Mouse (Mus musculus): ENCODE data around the gene Cdsn. TPM values are rescaled to one million over a fixed set of nuclear protein-coding genes. Genes with fewer than 3 reads are reported as not detected.
A peak's percentile ranks its signal among the peaks of the same experiment; 100 is the strongest.

The Cdsn gene
- total and polyA plus RNA-seq, 2 experiments from 2014 or later = 0.23 to 0.48 TPM

DNA sequence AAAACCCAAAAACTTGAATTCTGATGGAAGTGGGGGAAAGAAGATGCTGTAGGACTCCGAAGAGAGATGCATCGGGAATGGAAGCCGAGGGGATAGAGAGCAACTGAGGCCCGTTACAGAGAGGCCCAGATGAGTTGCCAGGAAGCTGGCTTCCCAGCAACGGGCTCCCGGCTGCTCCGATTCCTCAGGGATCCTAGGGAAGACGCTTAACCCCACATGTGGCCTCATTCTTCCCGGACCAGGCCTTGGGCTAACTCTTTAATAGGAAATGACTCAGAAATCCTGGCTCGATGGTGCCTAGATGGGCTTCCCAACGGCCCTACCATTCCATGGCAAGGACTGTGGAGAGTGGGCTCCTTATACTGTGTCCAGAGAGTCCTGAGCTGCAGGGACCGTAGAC, 34.4 kb upstream of the Cdsn start:
- H3K36me3 ChIP-seq (replicated peaks; ENCODE audit: control insufficient read depth, insufficient read depth, low read length) = peaks cover 12% of the 10 kb centered on the region; the same call in 1 of the 2 replicates
- TF ChIP-seq CTCF (IDR thresholded peaks at IDR 0.05; ENCODE audit: low read depth) = no peak
- no peak for TF ChIP-seq EP300 (IDR thresholded peaks at IDR 0.05; ENCODE audit: low read depth)
- no peaks in the 10 kb centered on the region for H3K9me3 ChIP-seq (replicated peaks; ENCODE audit: control insufficient read depth, low read length)
- 7% methylated on average over 12 of the region's 12 CpGs for WGBS
- peak overlapping the region; percentile 52 for H3K27ac ChIP-seq (ENCODE audit: low read depth)
- H3K4me2 ChIP-seq (ENCODE audit: low read depth, low read length) = peak overlapping the region; percentile 84
- ATAC-seq (ENCODE audit: insufficient read depth, low read depth) (no peak), DNase-seq (ENCODE audit: low spot score) (no peak)
- peak overlapping the region; percentile 46 for H3K9ac ChIP-seq (replicated peaks; ENCODE audit: low read depth, low read length)
- H3K27me3 ChIP-seq (ENCODE audit: control insufficient read depth, insufficient read depth, low read length) = no peaks in the 10 kb centered on the region
- peak overlapping the region; percentile 64 for H3K4me3 ChIP-seq (ENCODE audit: low read depth, low read length)
- H3K4me1 ChIP-seq (ENCODE audit: control insufficient read depth, insufficient read depth) = peaks cover 21% of the 10 kb centered on the region

- peaks cover 51% of the 10 kb centered on the region for H3K36me3 ChIP-seq (replicated peaks; ENCODE audit: control insufficient read depth, insufficient read depth, low read length)
- H3K9me3 ChIP-seq (replicated peaks; ENCODE audit: control insufficient read depth, low read length) = no peaks in the 10 kb centered on the region
- H3K9ac ChIP-seq (replicated peaks; ENCODE audit: low read depth, low read length) = no peak overlapping the region
- no peak overlapping the region for H3K27ac ChIP-seq (ENCODE audit: low read depth)
- no peaks in the 10 kb centered on the region for H3K4me1 ChIP-seq (ENCODE audit: control insufficient read depth, insufficient read depth)
- no peaks in the 10 kb centered on the region for H3K27me3 ChIP-seq (ENCODE audit: control insufficient read depth, insufficient read depth, low read length)
- no peak for ATAC-seq (ENCODE audit: insufficient read depth, low read depth)
- DNase-seq (ENCODE audit: low spot score) = no peak
- H3K4me3 ChIP-seq (ENCODE audit: low read depth, low read length) = no peak overlapping the region
- no peak for TF ChIP-seq CTCF (IDR thresholded peaks at IDR 0.05; ENCODE audit: low read depth)
- TF ChIP-seq EP300 (IDR thresholded peaks at IDR 0.05; ENCODE audit: low read depth) = no peak
- H3K4me2 ChIP-seq (ENCODE audit: low read depth, low read length) = no peak overlapping the region
- 92% methylated on average over 9 of the region's 9 CpGs for WGBS
Measured at GRCm38 (mm10) chr17:35524354-35524753, 27.6 kb upstream of the Cdsn start.

- DNase-seq (ENCODE audit: low spot score) (no peak), ATAC-seq (ENCODE audit: insufficient read depth, low read depth) (no peak)
- H3K27me3 ChIP-seq (ENCODE audit: control insufficient read depth, insufficient read depth, low read length) = no peaks in the 10 kb centered on the region
- H3K36me3 ChIP-seq (replicated peaks; ENCODE audit: control insufficient read depth, insufficient read depth, low read length) = peaks cover 46% of the 10 kb centered on the region
- 60% methylated on average over 8 of the region's 8 CpGs for WGBS
- no peak for TF ChIP-seq CTCF (IDR thresholded peaks at IDR 0.05; ENCODE audit: low read depth)
- no peak for TF ChIP-seq EP300 (IDR thresholded peaks at IDR 0.05; ENCODE audit: low read depth)
- H3K27ac ChIP-seq (ENCODE audit: low read depth) = no peak overlapping the region
- no peaks in the 10 kb centered on the region for H3K4me1 ChIP-seq (ENCODE audit: control insufficient read depth, insufficient read depth)
- H3K4me2 ChIP-seq (ENCODE audit: low read depth, low read length) = no peak overlapping the region
- H3K9ac ChIP-seq (replicated peaks; ENCODE audit: low read depth, low read length) = no peak overlapping the region
- no peaks in the 10 kb centered on the region for H3K9me3 ChIP-seq (replicated peaks; ENCODE audit: control insufficient read depth, low read length)
- no peak overlapping the region for H3K4me3 ChIP-seq (ENCODE audit: low read depth, low read length)
Measured at GRCm38 (mm10) chr17:35526644-35527043, 25.3 kb upstream of the Cdsn start.

DNA sequence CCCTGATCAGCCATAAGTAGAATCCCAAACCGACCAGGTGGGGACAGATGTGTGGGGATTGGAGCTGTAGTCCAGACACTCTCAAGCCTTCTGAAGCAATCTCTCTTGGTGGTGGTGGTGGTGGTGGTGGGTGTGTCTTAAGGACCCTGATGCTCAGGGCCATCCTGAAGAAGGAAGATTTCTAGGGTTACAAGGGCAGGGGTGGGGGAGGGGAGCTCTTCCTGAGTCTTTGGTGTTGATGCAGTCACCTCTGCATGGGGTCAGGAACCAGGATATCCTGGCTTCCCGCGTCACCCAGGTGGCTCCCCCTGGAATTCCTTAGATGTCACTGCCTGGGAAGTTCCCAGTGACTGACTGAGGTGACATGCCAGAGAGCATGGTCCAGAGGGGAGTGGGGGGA, 19.6 kb upstream of the Cdsn start:
- no peaks in the 10 kb centered on the region for H3K27me3 ChIP-seq (ENCODE audit: control insufficient read depth, insufficient read depth, low read length)
- no peak overlapping the region for H3K27ac ChIP-seq (ENCODE audit: low read depth)
- H3K9ac ChIP-seq (replicated peaks; ENCODE audit: low read depth, low read length) = no peak overlapping the region
- no peak for TF ChIP-seq EP300 (IDR thresholded peaks at IDR 0.05; ENCODE audit: low read depth)
- TF ChIP-seq CTCF (IDR thresholded peaks at IDR 0.05; ENCODE audit: low read depth) = no peak
- no peak for ATAC-seq (ENCODE audit: insufficient read depth, low read depth)
- no peak overlapping the region for H3K4me3 ChIP-seq (ENCODE audit: low read depth, low read length)
- no peaks in the 10 kb centered on the region for H3K4me1 ChIP-seq (ENCODE audit: control insufficient read depth, insufficient read depth)
- 0 out of 2 replicates have a peak, but pooled peaks cover 18% of the 10 kb centered on the region for H3K36me3 ChIP-seq (replicated peaks; ENCODE audit: control insufficient read depth, insufficient read depth, low read length)
- 3% methylated on average over 3 of the region's 3 CpGs for WGBS
- no peak for DNase-seq (ENCODE audit: low spot score)
- H3K4me2 ChIP-seq (ENCODE audit: low read depth, low read length) = no peak overlapping the region
- no peaks in the 10 kb centered on the region for H3K9me3 ChIP-seq (replicated peaks; ENCODE audit: control insufficient read depth, low read length)

- no peak within 1 kb of the TSS for H3K4me3 ChIP-seq (ENCODE audit: low read depth, low read length)
- no peak within 1 kb of the TSS for H3K27ac ChIP-seq (ENCODE audit: low read depth)
- H3K36me3 ChIP-seq (replicated peaks; ENCODE audit: control insufficient read depth, insufficient read depth, low read length) = 0 out of 2 replicates have a peak, but pooled peaks cover 12% of the 10 kb centered on the region
- no peaks in the 10 kb centered on the region for H3K27me3 ChIP-seq (ENCODE audit: control insufficient read depth, insufficient read depth, low read length)
- H3K9me3 ChIP-seq (replicated peaks; ENCODE audit: control insufficient read depth, low read length) = no peaks in the 10 kb centered on the region
- no peaks in the 10 kb centered on the region for H3K4me1 ChIP-seq (ENCODE audit: control insufficient read depth, insufficient read depth)
- TF ChIP-seq CTCF (IDR thresholded peaks at IDR 0.05; ENCODE audit: low read depth) = no peak
- H3K4me2 ChIP-seq (ENCODE audit: low read depth, low read length) = no peak within 1 kb of the TSS
- H3K9ac ChIP-seq (replicated peaks; ENCODE audit: low read depth, low read length) = no peak within 1 kb of the TSS
- ATAC-seq (ENCODE audit: insufficient read depth, low read depth) (no peak), DNase-seq (ENCODE audit: low spot score) (no peak)
- WGBS = 16% methylated on average over 7 of the region's 7 CpGs
Measured at GRCm38 (mm10) chr17:35532901-35533300, 19.0 kb upstream of the Cdsn start, which contains the start of gene Psors1c2. Gene Psors1c2, plus strand, starts transcription at chr17:35533201.

- H3K4me2 ChIP-seq (ENCODE audit: low read depth, low read length) = no peak overlapping the region
- no peaks in the 10 kb centered on the region for H3K9me3 ChIP-seq (replicated peaks; ENCODE audit: control insufficient read depth, low read length)
- H3K9ac ChIP-seq (replicated peaks; ENCODE audit: low read depth, low read length) = no peak overlapping the region
- no peaks in the 10 kb centered on the region for H3K4me1 ChIP-seq (ENCODE audit: control insufficient read depth, insufficient read depth)
- no peak overlapping the region for H3K4me3 ChIP-seq (ENCODE audit: low read depth, low read length)
- H3K27ac ChIP-seq (ENCODE audit: low read depth) = no peak overlapping the region
- 7% methylated on average over 6 of the region's 6 CpGs for WGBS
- H3K27me3 ChIP-seq (ENCODE audit: control insufficient read depth, insufficient read depth, low read length) = no peaks in the 10 kb centered on the region
- TF ChIP-seq EP300 (IDR thresholded peaks at IDR 0.05; ENCODE audit: low read depth) (no peak), CTCF (IDR thresholded peaks at IDR 0.05; ENCODE audit: low read depth) (peak; percentile 96)
- ATAC-seq (ENCODE audit: insufficient read depth, low read depth) (peak; percentile 68; the same call in 1 of the 2 replicates), DNase-seq (ENCODE audit: low spot score) (peak; percentile 55)
- 0 out of 2 replicates have a peak, but pooled peaks cover 4% of the 10 kb centered on the region for H3K36me3 ChIP-seq (replicated peaks; ENCODE audit: control insufficient read depth, insufficient read depth, low read length)
Measured at GRCm38 (mm10) chr17:35534343-35534742, 17.6 kb upstream of the Cdsn start.
